Comparison of ENCODE assay signal across 7 mouse cellular contexts in the genomic region with DNA sequence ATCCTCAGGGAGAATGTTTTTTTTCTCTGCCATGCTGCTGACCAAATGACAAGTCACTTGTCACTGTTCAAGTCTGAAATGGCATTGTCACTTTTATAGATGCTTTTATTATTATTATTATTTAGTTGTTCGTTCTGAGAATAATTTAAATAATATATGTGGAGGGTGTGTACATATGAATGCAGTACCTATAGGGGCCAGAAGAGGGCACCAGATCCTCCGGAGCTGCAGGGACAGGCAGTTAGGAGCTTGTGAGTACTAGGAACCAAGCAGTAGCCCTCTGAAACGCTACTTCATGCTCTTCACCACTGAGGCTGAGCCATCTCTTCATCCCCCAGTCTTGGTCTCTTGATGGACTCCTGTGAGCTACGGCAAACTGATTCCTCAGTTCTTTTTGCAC.
A peak's percentile ranks its signal among the peaks of the same experiment; 100 is the strongest.
DNase-seq lines count a peak whose midpoint lies in the region; ATAC-seq and TF ChIP-seq lines count a peak whose summit lies in the region.

No protein-coding gene starts in this region.

- H3K9me3 ChIP-seq in kidney, embryonic 14.5 days (ENCODE audit: control insufficient read depth, low read length) = peaks cover 9% of the 10 kb centered on the region
- no peaks in the 10 kb centered on the region for H3K9me3 ChIP-seq in stomach, postnatal 0 days (ENCODE audit: control insufficient read depth, low read length)

- TF ChIP-seq POLR2A in embryonic fibroblast, embryonic 13.5 days (IDR thresholded peaks at IDR 0.05; ENCODE audit: low read depth, low read length) = no peak

- TF ChIP-seq CTCF in embryonic fibroblast, embryonic 13.5 days (IDR thresholded peaks at IDR 0.05; ENCODE audit: borderline replicate concordance, insufficient read depth, low read length) = peak; percentile 11; the same call in 1 of the 2 replicates
- TF ChIP-seq CTCF in stomach, postnatal 0 days (IDR thresholded peaks at IDR 0.05; ENCODE audit: low read depth) = peak; percentile 71

- H3K9ac ChIP-seq in kidney, embryonic 14.5 days (ENCODE audit: low read depth, low read length) = no peak overlapping the region
- H3K9ac ChIP-seq in stomach, postnatal 0 days (ENCODE audit: low read length) = no peak overlapping the region

- no peak overlapping the region for H3K4me2 ChIP-seq in kidney, embryonic 14.5 days (replicated peaks; ENCODE audit: low read depth, low read length)
- H3K4me2 ChIP-seq in stomach, postnatal 0 days (replicated peaks; ENCODE audit: low read depth) = no peak overlapping the region

- 0 out of 2 replicates have a peak, but pooled peaks cover 2% of the 10 kb centered on the region for H3K36me3 ChIP-seq in kidney, embryonic 14.5 days (ENCODE audit: control insufficient read depth, insufficient read depth, low read length)
- no peaks in the 10 kb centered on the region for H3K36me3 ChIP-seq in stomach, postnatal 0 days (ENCODE audit: control insufficient read depth, insufficient read depth, low read length)

- H3K4me3 ChIP-seq in kidney, embryonic 14.5 days (ENCODE audit: low read length) = no peak overlapping the region
- H3K4me3 ChIP-seq in embryonic fibroblast, embryonic 13.5 days (ENCODE audit: insufficient read depth, low read length) = no peak overlapping the region
- H3K4me3 ChIP-seq in stomach, postnatal 0 days (ENCODE audit: low read depth, low read length) = no peak overlapping the region

- H3K27ac ChIP-seq in kidney, embryonic 14.5 days (ENCODE audit: low read depth, low read length) = no peak overlapping the region
- no peak overlapping the region for H3K27ac ChIP-seq in embryonic fibroblast, embryonic 13.5 days (ENCODE audit: insufficient read depth, low read length)
- peak overlapping the region; percentile 78; the same call in 1 of the 2 replicates for H3K27ac ChIP-seq in stomach, postnatal 0 days (replicated peaks)

- no peak for TF ChIP-seq EP300 in stomach, postnatal 0 days (optimal IDR thresholded peaks at IDR 0.05)

- peak; percentile 53 for DNase-seq in kidney, postnatal 10 days
- DNase-seq in NIH3T3 (ENCODE audit: low read depth) = peak; percentile 35
- peak; percentile 25 for DNase-seq in stomach, postnatal 0 days (ENCODE audit: low spot score)
- DNase-seq in right cerebral cortex, postnatal 25 days = no peak
- DNase-seq in layer of hippocampus, postnatal 14 days (ENCODE audit: low spot score in 2 of 2) = no peak

- 74% methylated on average over 4 of the region's 4 CpGs for WGBS in kidney, embryonic 14.5 days
- 68% methylated on average over 4 of the region's 4 CpGs for WGBS in stomach, postnatal 0 days

- no peaks in the 10 kb centered on the region for H3K27me3 ChIP-seq in kidney, embryonic 14.5 days (ENCODE audit: control insufficient read depth, insufficient read depth, low read length)
- no peaks in the 10 kb centered on the region for H3K27me3 ChIP-seq in stomach, postnatal 0 days (ENCODE audit: control insufficient read depth, insufficient read depth, low read length)

- peaks cover 13% of the 10 kb centered on the region for H3K4me1 ChIP-seq in kidney, embryonic 14.5 days (ENCODE audit: control insufficient read depth, insufficient read depth, low read length)
- H3K4me1 ChIP-seq in embryonic fibroblast, embryonic 13.5 days (ENCODE audit: control insufficient read depth, insufficient read depth, low read length) = peaks cover 4% of the 10 kb centered on the region; the same call in 1 of the 2 replicates
- no peaks in the 10 kb centered on the region for H3K4me1 ChIP-seq in stomach, postnatal 0 days (replicated peaks; ENCODE audit: control insufficient read depth, insufficient read depth)

- no peak for ATAC-seq in kidney, embryonic 14.5 days (ENCODE audit: low FRiP score, low TSS enrichment)
- ATAC-seq in stomach, postnatal 0 days (ENCODE audit: low FRiP score, low TSS enrichment) = no peak

Comparison
In these comparisons a context has a peak if more than half of its experiments do, and no peak if none do; other contexts are left out.
1. DNase-seq: peak in kidney, postnatal 10 days (single experiment), NIH3T3 (single experiment) and stomach, postnatal 0 days (single experiment); none in right cerebral cortex, postnatal 25 days (single experiment) and layer of hippocampus, postnatal 14 days (0 of 2).